Mouse (Mus musculus): Measurements from ENCODE around the gene Tshz2. TPM values are rescaled to one million over a fixed set of nuclear protein-coding genes. Genes with fewer than 3 reads are reported as not detected.
A peak's percentile ranks its signal among the peaks of the same experiment; 100 is the strongest.

Gene Tshz2
- polyA plus RNA-seq, 1 experiment from 2014 or later: 1.3 TPM

- DNase-seq (ENCODE audit: low spot score, missing footprints) (peak; percentile 77), ATAC-seq (ENCODE audit: low FRiP score) (no peak)
- H3K27ac ChIP-seq (ENCODE audit: low read depth, low read length): no peak overlapping the region
- no peaks in the 10 kb centered on the region for H3K9me3 ChIP-seq (ENCODE audit: control insufficient read depth, low read length)
- H3K4me3 ChIP-seq (ENCODE audit: low read depth, low read length): no peak overlapping the region
- WGBS: 85% methylated on average over 14 of the region's 14 CpGs
- no peaks in the 10 kb centered on the region for H3K4me1 ChIP-seq (ENCODE audit: control insufficient read depth, insufficient read depth, low read length)
- H3K36me3 ChIP-seq (ENCODE audit: control insufficient read depth, insufficient read depth, low read length): no peaks in the 10 kb centered on the region
- H3K9ac ChIP-seq (ENCODE audit: low read length): no peak overlapping the region
- H3K27me3 ChIP-seq (ENCODE audit: control insufficient read depth, insufficient read depth, low read length): no peaks in the 10 kb centered on the region
- no peak overlapping the region for H3K4me2 ChIP-seq
These were observed 8.7 kb downstream of the Tshz2 start for GRCm38 (mm10) chr2:169641547-169641946.

DNA sequence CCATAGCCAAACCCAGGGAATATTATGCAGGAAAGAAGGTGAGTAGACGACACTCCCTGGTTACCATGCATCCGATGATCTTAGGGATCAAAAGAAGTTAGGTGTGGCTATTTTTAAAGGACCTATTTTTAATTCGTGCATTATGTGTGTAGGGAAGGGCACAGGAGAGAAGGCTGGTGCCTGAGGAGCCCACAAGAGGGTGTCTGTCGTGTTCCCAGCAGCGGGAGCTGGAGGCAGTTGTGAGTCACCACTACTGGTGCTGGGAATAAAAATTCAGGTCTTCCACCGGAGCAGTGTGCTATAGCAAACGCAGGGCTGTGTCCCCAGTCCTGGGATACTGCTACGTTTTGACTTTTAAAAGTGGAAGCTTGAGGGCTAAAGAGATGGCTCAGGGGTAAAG lies 9.6 kb downstream of the Tshz2 start:
- no peaks in the 10 kb centered on the region for H3K27me3 ChIP-seq (ENCODE audit: control insufficient read depth, insufficient read depth, low read length)
- H3K4me3 ChIP-seq (ENCODE audit: low read depth, low read length): no peak overlapping the region
- H3K36me3 ChIP-seq (ENCODE audit: control insufficient read depth, insufficient read depth, low read length): no peaks in the 10 kb centered on the region
- no peaks in the 10 kb centered on the region for H3K9me3 ChIP-seq (ENCODE audit: control insufficient read depth, low read length)
- DNase-seq (ENCODE audit: low spot score, missing footprints) (peak; percentile 47), ATAC-seq (ENCODE audit: low FRiP score) (no peak)
- no peak overlapping the region for H3K27ac ChIP-seq (ENCODE audit: low read depth, low read length)
- H3K4me2 ChIP-seq: no peak overlapping the region
- no peaks in the 10 kb centered on the region for H3K4me1 ChIP-seq (ENCODE audit: control insufficient read depth, insufficient read depth, low read length)
- H3K9ac ChIP-seq (ENCODE audit: low read length): no peak overlapping the region
- WGBS: 88% methylated on average over 8 of the region's 8 CpGs

DNA sequence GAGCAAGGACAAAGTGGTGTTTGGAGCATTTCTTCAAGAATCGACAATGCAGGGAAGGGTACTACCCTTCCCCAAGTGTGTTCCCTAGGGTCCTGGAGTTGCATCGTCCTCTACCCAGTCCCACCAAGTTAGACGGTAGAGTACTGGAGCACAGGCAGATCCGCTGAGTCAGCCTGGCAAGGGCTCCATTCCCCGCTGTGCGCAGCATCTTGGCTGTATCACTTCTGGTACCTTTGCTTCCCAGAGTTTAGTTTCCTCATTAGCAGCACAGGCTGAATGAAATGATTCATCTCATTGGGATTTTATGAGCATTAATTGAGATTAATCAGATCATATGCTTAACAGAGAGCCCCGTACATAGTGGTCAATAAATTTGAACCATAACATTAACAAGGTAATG lies 14.3 kb downstream of the Tshz2 start:
- Histone ChIP-seq H3K27ac (ENCODE audit: low read depth, low read length) (no peak overlapping the region), H3K9me3 (ENCODE audit: control insufficient read depth, low read length) (no peaks in the 10 kb centered on the region), H3K27me3 (ENCODE audit: control insufficient read depth, insufficient read depth, low read length) (no peaks in the 10 kb centered on the region), H3K4me1 (ENCODE audit: control insufficient read depth, insufficient read depth, low read length) (no peaks in the 10 kb centered on the region), H3K4me3 (ENCODE audit: low read depth, low read length) (no peak overlapping the region), H3K4me2 (no peak overlapping the region), H3K9ac (ENCODE audit: low read length) (no peak overlapping the region), H3K36me3 (ENCODE audit: control insufficient read depth, insufficient read depth, low read length) (no peaks in the 10 kb centered on the region)
- ATAC-seq (ENCODE audit: low FRiP score): no peak
- 85% methylated on average over 7 of the region's 7 CpGs for WGBS
- DNase-seq (ENCODE audit: low spot score, missing footprints): no peak

DNA sequence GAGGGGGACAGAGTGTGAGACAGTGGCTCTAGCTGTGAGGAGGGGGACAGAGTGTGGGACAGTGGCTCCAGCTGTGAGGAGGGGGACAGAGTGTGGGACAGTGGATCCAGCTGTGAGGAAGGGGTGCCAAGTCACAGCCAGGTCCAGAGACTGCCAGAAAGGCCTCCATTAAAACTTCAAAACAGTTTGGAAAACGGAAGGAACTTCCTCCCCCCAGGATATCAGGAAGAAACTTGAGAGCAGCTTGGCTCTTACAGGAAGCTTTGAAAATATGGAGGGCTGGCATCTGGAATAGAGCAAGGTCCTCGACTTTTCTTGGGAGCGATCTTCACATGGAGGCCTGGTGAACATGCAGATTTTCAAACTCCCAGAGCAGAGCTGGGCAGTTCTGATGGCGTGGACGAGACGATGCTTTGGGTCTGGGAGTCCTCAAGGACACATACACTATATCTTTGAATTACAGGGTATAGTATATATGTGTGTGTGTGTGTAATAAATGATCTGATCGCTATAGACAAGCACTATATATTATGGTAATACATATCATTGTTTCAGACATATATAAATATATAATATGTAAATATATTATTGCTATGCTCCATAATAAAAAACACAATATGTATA lies 16.6 kb downstream of the Tshz2 start:
- Histone ChIP-seq H3K27me3 (ENCODE audit: control insufficient read depth, insufficient read depth, low read length) (no peaks in the 10 kb centered on the region), H3K4me2 (no peak overlapping the region), H3K9ac (ENCODE audit: low read length) (no peak overlapping the region), H3K27ac (ENCODE audit: low read depth, low read length) (no peak overlapping the region), H3K36me3 (ENCODE audit: control insufficient read depth, insufficient read depth, low read length) (no peaks in the 10 kb centered on the region), H3K4me3 (ENCODE audit: low read depth, low read length) (no peak overlapping the region), H3K9me3 (ENCODE audit: control insufficient read depth, low read length) (no peaks in the 10 kb centered on the region), H3K4me1 (ENCODE audit: control insufficient read depth, insufficient read depth, low read length) (no peaks in the 10 kb centered on the region)
- no peak for ATAC-seq (ENCODE audit: low FRiP score)
- 76% methylated on average over 7 of the region's 7 CpGs for WGBS
- no peak for DNase-seq (ENCODE audit: low spot score, missing footprints)

DNA sequence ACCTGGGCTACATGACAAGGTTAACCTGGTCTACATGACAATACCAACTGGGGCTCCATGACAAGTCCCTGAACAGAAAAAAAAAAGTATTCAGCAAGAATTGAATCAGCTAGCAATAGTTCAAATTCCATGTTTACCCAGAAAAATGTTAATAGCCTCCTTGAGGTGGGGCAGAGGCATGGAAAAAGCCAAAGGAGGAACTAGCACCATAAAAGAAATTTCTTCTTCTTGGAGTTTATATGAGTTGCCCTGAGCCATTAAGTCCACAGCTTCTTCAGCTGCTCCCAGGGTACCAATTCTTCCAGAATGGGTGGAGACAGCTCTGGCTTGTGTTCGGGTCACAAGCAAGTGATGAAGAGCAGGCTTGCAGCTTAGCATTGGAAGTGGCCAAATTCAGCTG lies 20.5 kb downstream of the Tshz2 start:
- H3K4me2 ChIP-seq: no peak overlapping the region
- no peaks in the 10 kb centered on the region for H3K9me3 ChIP-seq (ENCODE audit: control insufficient read depth, low read length)
- no peak overlapping the region for H3K4me3 ChIP-seq (ENCODE audit: low read depth, low read length)
- no peaks in the 10 kb centered on the region for H3K36me3 ChIP-seq (ENCODE audit: control insufficient read depth, insufficient read depth, low read length)
- 94% methylated on average over 1 of the region's 1 CpGs for WGBS
- H3K9ac ChIP-seq (ENCODE audit: low read length): no peak overlapping the region
- H3K27ac ChIP-seq (ENCODE audit: low read depth, low read length): no peak overlapping the region
- DNase-seq (ENCODE audit: low spot score, missing footprints) (no peak), ATAC-seq (ENCODE audit: low FRiP score) (no peak)
- no peaks in the 10 kb centered on the region for H3K27me3 ChIP-seq (ENCODE audit: control insufficient read depth, insufficient read depth, low read length)
- H3K4me1 ChIP-seq (ENCODE audit: control insufficient read depth, insufficient read depth, low read length): no peaks in the 10 kb centered on the region

GRCm38 (mm10) chr2:169663792-169664191 lies 31.0 kb downstream of the Tshz2 start:
- Histone ChIP-seq H3K4me2 (no peak overlapping the region), H3K36me3 (ENCODE audit: control insufficient read depth, insufficient read depth, low read length) (no peaks in the 10 kb centered on the region), H3K9me3 (ENCODE audit: control insufficient read depth, low read length) (no peaks in the 10 kb centered on the region), H3K9ac (ENCODE audit: low read length) (no peak overlapping the region), H3K4me1 (ENCODE audit: control insufficient read depth, insufficient read depth, low read length) (no peaks in the 10 kb centered on the region), H3K4me3 (ENCODE audit: low read depth, low read length) (no peak overlapping the region), H3K27me3 (ENCODE audit: control insufficient read depth, insufficient read depth, low read length) (no peaks in the 10 kb centered on the region), H3K27ac (ENCODE audit: low read depth, low read length) (no peak overlapping the region)
- ATAC-seq (ENCODE audit: low FRiP score): no peak
- no peak for DNase-seq (ENCODE audit: low spot score, missing footprints)
- 88% methylated on average over 8 of the region's 8 CpGs for WGBS

DNA sequence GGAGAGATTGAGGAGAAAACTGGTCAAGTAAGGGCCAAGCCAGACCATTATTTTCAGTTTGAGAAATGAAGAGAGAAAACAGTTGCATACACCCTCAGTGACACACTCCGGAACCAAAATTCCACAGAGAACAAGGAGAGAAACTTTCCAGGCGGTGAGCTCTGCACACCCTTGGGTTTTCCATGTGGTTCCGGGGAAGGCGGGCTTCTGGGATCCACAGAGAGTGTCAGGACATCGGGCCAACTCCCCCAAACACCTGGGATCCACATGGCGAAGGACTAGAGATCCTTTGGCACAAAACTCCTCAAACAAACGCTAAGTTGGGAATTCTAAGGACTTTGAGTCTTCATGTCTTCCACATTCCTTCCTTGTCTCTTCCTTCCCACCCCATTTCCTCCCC lies 38.5 kb downstream of the Tshz2 start:
- H3K27me3 ChIP-seq (ENCODE audit: control insufficient read depth, insufficient read depth, low read length): no peaks in the 10 kb centered on the region
- no peak overlapping the region for H3K4me2 ChIP-seq
- ATAC-seq (ENCODE audit: low FRiP score): no peak

DNA sequence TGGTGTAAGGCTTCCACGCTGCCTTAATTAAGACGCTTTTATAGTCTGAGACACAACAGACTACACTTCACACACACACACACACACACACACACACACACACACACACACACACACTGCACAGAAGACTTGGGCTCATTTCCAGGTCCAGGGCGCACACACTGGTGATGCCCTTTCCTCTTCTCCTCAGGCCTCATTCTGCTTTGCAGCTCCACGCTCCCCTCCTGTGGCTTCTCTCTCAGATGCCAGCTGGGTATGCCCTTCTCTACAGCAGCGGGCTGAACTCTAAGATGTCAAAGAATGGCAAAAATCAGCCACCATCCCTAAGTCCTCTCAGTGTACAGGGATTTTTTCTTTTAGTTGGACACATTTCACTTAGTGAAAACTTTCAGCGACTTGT lies 41.0 kb downstream of the Tshz2 start:
- H3K9ac ChIP-seq (ENCODE audit: low read length): no peak overlapping the region
- H3K4me3 ChIP-seq (ENCODE audit: low read depth, low read length): no peak overlapping the region
- H3K27ac ChIP-seq (ENCODE audit: low read depth, low read length): no peak overlapping the region
- H3K4me1 ChIP-seq (ENCODE audit: control insufficient read depth, insufficient read depth, low read length): no peaks in the 10 kb centered on the region
- no peak overlapping the region for H3K4me2 ChIP-seq
- H3K27me3 ChIP-seq (ENCODE audit: control insufficient read depth, insufficient read depth, low read length): no peaks in the 10 kb centered on the region
- no peak for ATAC-seq (ENCODE audit: low FRiP score)
- 85% methylated on average over 6 of the region's 6 CpGs for WGBS
- no peak for DNase-seq (ENCODE audit: low spot score, missing footprints)
- no peaks in the 10 kb centered on the region for H3K9me3 ChIP-seq (ENCODE audit: control insufficient read depth, low read length)
- H3K36me3 ChIP-seq (ENCODE audit: control insufficient read depth, insufficient read depth, low read length): no peaks in the 10 kb centered on the region

More for the DNA sequence above, 38.5 kb downstream of the Tshz2 start:
- WGBS: 92% methylated on average over 7 of the region's 7 CpGs
- no peak overlapping the region for H3K27ac ChIP-seq (ENCODE audit: low read depth, low read length)
- no peak overlapping the region for H3K4me3 ChIP-seq (ENCODE audit: low read depth, low read length)
- no peak for DNase-seq (ENCODE audit: low spot score, missing footprints)
- H3K36me3 ChIP-seq (ENCODE audit: control insufficient read depth, insufficient read depth, low read length): no peaks in the 10 kb centered on the region
- H3K4me1 ChIP-seq (ENCODE audit: control insufficient read depth, insufficient read depth, low read length): no peaks in the 10 kb centered on the region
- H3K9me3 ChIP-seq (ENCODE audit: control insufficient read depth, low read length): no peaks in the 10 kb centered on the region
- no peak overlapping the region for H3K9ac ChIP-seq (ENCODE audit: low read length)

- ATAC-seq (ENCODE audit: low FRiP score) (no peak), DNase-seq (ENCODE audit: low spot score, missing footprints) (no peak)
- Histone ChIP-seq H3K27ac (ENCODE audit: low read depth, low read length) (no peak overlapping the region), H3K9ac (ENCODE audit: low read length) (no peak overlapping the region), H3K9me3 (ENCODE audit: control insufficient read depth, low read length) (no peaks in the 10 kb centered on the region), H3K27me3 (ENCODE audit: control insufficient read depth, insufficient read depth, low read length) (no peaks in the 10 kb centered on the region), H3K4me1 (ENCODE audit: control insufficient read depth, insufficient read depth, low read length) (no peaks in the 10 kb centered on the region), H3K4me3 (ENCODE audit: low read depth, low read length) (no peak overlapping the region), H3K36me3 (ENCODE audit: control insufficient read depth, insufficient read depth, low read length) (no peaks in the 10 kb centered on the region), H3K4me2 (no peak overlapping the region)
- 88% methylated on average over 5 of the region's 5 CpGs for WGBS
These were observed 41.4 kb downstream of the Tshz2 start for GRCm38 (mm10) chr2:169674209-169674608.

Measured in midbrain, embryonic 11.5 days (tissue).